28 mouse cellular contexts compared by ENCODE assay signal in the genomic region with DNA sequence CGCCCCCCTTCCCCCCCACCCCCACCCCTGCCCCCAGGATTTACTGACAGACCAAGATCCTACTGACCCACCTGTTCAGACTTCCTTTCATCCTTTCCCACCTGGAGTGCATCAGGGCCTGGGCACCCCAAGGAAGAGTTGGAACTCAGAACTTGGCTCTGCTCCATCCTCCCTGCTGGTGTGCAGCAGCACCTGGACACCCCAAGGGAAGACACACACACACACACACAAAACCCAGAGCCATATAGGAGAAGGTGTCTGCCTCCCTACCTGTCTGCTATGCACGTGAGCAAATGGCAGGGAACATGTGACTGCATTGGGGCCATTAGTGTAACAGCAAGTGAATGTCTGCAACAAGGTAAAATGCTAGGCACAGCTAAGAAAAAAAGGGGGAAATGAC. TPM values are rescaled to one million over a fixed set of nuclear protein-coding genes. Genes with fewer than 3 reads are reported as not detected.
"Had no signal": no experiment of that assay in that cellular context is flagged by ENCODE, and none has a peak within 500 bp of the region (broad histone marks: within the 10 kb centered on the region; RNA-seq: fewer than 3 reads in every experiment).

No protein-coding gene starts in this region.

- H3K9me3 ChIP-seq: kidney, embryonic 15.5 days; liver, embryonic 13.5 days; stomach, embryonic 15.5 days had no signal

- H3K4me1 ChIP-seq: liver, embryonic 13.5 days; stomach, embryonic 15.5 days had no signal

- H3K27me3 ChIP-seq: kidney, embryonic 15.5 days; liver, embryonic 13.5 days; stomach, embryonic 15.5 days had no signal

- H3K27ac ChIP-seq: kidney, embryonic 15.5 days; liver, embryonic 13.5 days; stomach, embryonic 15.5 days had no signal

- H3K4me3 ChIP-seq: kidney, embryonic 15.5 days; liver, embryonic 13.5 days; stomach, embryonic 15.5 days had no signal

- H3K4me2 ChIP-seq: kidney, embryonic 15.5 days; liver, embryonic 13.5 days; midbrain, embryonic 11.5 days; stomach, embryonic 15.5 days had no signal

- DNase-seq: kidney, postnatal 10 days; kidney, postnatal 4 days; left cerebral cortex, postnatal 4 days; liver, embryonic 13.5 days; lung, adult 2 months; lung, postnatal 14 days; lung, postnatal 4 days; right cerebral cortex, postnatal 14 days; spleen, adult 18-20 months; thymus, postnatal 25 days had no signal

- H3K36me3 ChIP-seq: kidney, embryonic 15.5 days; liver, embryonic 13.5 days; stomach, embryonic 15.5 days had no signal

- H3K9ac ChIP-seq: kidney, embryonic 15.5 days; liver, embryonic 13.5 days; stomach, embryonic 15.5 days had no signal

RNA-seq across cellular contexts. Expression of a gene that starts 1.0 kb away (rescaled TPM):
- total RNA-seq: layer of hippocampus, adult 18-20 months; layer of hippocampus, postnatal 14 days; left cerebral cortex, adult 8-10 months; left cerebral cortex, postnatal 14 days; left cerebral cortex, postnatal 4 days; liver, adult 2 months; megakaryocyte progenitor cell, adult 5-6 weeks; megakaryocyte-erythroid progenitor cell, adult 5-6 weeks; midbrain, postnatal 0 days had no signal
- polyA plus RNA-seq: kidney, embryonic 15.5 days; limb, embryonic 14.5 days; liver, adult 2 months; liver, embryonic 13.5 days; liver, embryonic 16.5 days; lung, adult 2 months; lung, embryonic 16.5 days; midbrain, embryonic 11.5 days; midbrain, embryonic 14.5 days; midbrain, postnatal 0 days; neural tube, embryonic 11.5 days; neural tube, embryonic 14.5 days; stomach, embryonic 15.5 days; thymus, postnatal 0 days had no signal
